Mouse (Mus musculus) CH12.LX (cell line): Measurements from ENCODE around the gene Gm17304. TPM values are rescaled to one million over a fixed set of nuclear protein-coding genes. Genes with fewer than 3 reads are reported as not detected.

Experiments
- DNase-seq: peaks from one replicate; pipeline ENCODE4 v3.0.0-alpha.2; 2013; ENCODE audit errors: extremely low read depth
- H3K27ac ChIP-seq: 2 replicates; pipeline ENCODE4 v1.5.1; 2012; ENCODE audit warnings: low read depth, mild to moderate bottlenecking, control low read depth, moderate library complexity; ENCODE audit not compliant: insufficient read depth
- H3K27me3 ChIP-seq: replicated peaks from 2 replicates; pipeline ENCODE3; 2012; ENCODE audit warnings: inconsistent platforms
- H3K36me3 ChIP-seq, 2 experiments: replicated peaks in 1 of 2; 2 replicates each; pipeline versions ENCODE3 to v1.6.1; 2012; ENCODE audit warnings: inconsistent platforms in 1 of 2, low read length in 1 of 2, mild to moderate bottlenecking in 1 of 2, mixed read lengths in 1 of 2, moderate library complexity in 1 of 2; ENCODE audit not compliant: control insufficient read depth in 1 of 2, insufficient read depth in 1 of 2
- H3K4me1 ChIP-seq, 2 experiments: 2 replicates each; pipeline ENCODE4 v1.6.1; 2012; ENCODE audit warnings: inconsistent platforms in 1 of 2, moderate library complexity in 1 of 2; ENCODE audit not compliant: insufficient read depth in 2 of 2, control insufficient read depth in 1 of 2
- H3K4me2 ChIP-seq: 2 replicates; pipeline ENCODE4 v1.6.1; 2012; ENCODE audit warnings: low read depth, mild to moderate bottlenecking, control low read depth; ENCODE audit not compliant: poor library complexity, insufficient read depth, severe bottlenecking
- H3K4me3 ChIP-seq, 3 experiments: fragments of 150-350 bp in 1 of 3; sonication (generic) in 1 of 3; replicated peaks in 1 of 3; 2 replicates each; pipeline versions ENCODE3 to v1.5.1; 2011 to 2012; ENCODE audit warnings: low read depth in 2 of 3, low read length in 2 of 3, mild to moderate bottlenecking in 2 of 3, moderate library complexity in 2 of 3, control low read depth in 1 of 3, improper control_type of control experiment in 1 of 3, inconsistent platforms in 1 of 3, mixed read lengths in 1 of 3; ENCODE audit not compliant: poor library complexity in 1 of 3
- H3K79me2 ChIP-seq: replicated peaks from 2 replicates; pipeline ENCODE4 v1.6.1; 2012; ENCODE audit warnings: mild to moderate bottlenecking, moderate library complexity; ENCODE audit not compliant: control insufficient read depth, poor library complexity, insufficient read depth, severe bottlenecking; ENCODE audit errors: extremely low read depth
- H3K9ac ChIP-seq: 2 replicates; pipeline ENCODE4 v1.6.1; 2012; ENCODE audit warnings: low read depth, mild to moderate bottlenecking, control low read depth, moderate library complexity; ENCODE audit not compliant: insufficient read depth
- H3K9me3 ChIP-seq: replicated peaks from 2 replicates; pipeline ENCODE3; 2012; ENCODE audit warnings: low read length, inconsistent platforms, mixed read lengths
- CHD1 ChIP-seq: IDR thresholded peaks from 2 replicates; pipeline ENCODE4 v1.6.1; 2012; ENCODE audit warnings: low read depth, low read length, improper control_type of control experiment, inconsistent platforms
- ELF1 ChIP-seq: IDR thresholded peaks from 2 replicates; pipeline ENCODE4 v1.6.1; 2014; ENCODE audit warnings: low read depth, mild to moderate bottlenecking, inconsistent platforms, low read length, improper control_type of control experiment
- EP300 ChIP-seq: IDR thresholded peaks from 2 replicates; pipeline ENCODE4 v1.6.1; 2011; ENCODE audit warnings: low read length, improper control_type of control experiment
- JUN ChIP-seq: IDR thresholded peaks from 2 replicates; pipeline ENCODE4 v1.6.1; 2011; ENCODE audit warnings: low read depth, mild to moderate bottlenecking, low read length, improper control_type of control experiment, moderate library complexity; ENCODE audit not compliant: insufficient read depth
- KAT2A ChIP-seq: IDR thresholded peaks from 2 replicates; pipeline ENCODE4 v1.6.1; 2012; ENCODE audit warnings: low read length, improper control_type of control experiment, inconsistent platforms; ENCODE audit not compliant: insufficient replicate concordance
- MAX ChIP-seq: IDR thresholded peaks from 2 replicates; pipeline ENCODE4 v1.6.1; 2011; ENCODE audit warnings: low read length, improper control_type of control experiment
- MAZ ChIP-seq: IDR thresholded peaks from 2 replicates; pipeline ENCODE4 v1.6.1; 2012; ENCODE audit warnings: low read depth, mild to moderate bottlenecking, inconsistent platforms, low read length, improper control_type of control experiment, moderate library complexity
- MEF2A ChIP-seq: IDR thresholded peaks from 2 replicates; pipeline ENCODE4 v1.6.1; 2014; ENCODE audit warnings: low read depth, mild to moderate bottlenecking, inconsistent platforms, low read length, improper control_type of control experiment, borderline replicate concordance
- MXI1 ChIP-seq: IDR thresholded peaks from 2 replicates; pipeline ENCODE4 v1.6.1; 2011; ENCODE audit warnings: mild to moderate bottlenecking, low read depth, low read length, improper control_type of control experiment
- MYC ChIP-seq: IDR thresholded peaks from 2 replicates; pipeline ENCODE4 v1.6.1; 2011; ENCODE audit warnings: low read depth, mild to moderate bottlenecking, improper control_type of control experiment, low read length
- NELFE ChIP-seq: IDR thresholded peaks from 2 replicates; pipeline ENCODE4 v1.6.1; 2011; ENCODE audit warnings: low read depth, low read length, improper control_type of control experiment
- RAD21 ChIP-seq: IDR thresholded peaks from 2 replicates; pipeline ENCODE4 v1.6.1; 2011; ENCODE audit warnings: low read depth, mild to moderate bottlenecking, low read length, improper control_type of control experiment, moderate library complexity
- SIN3A ChIP-seq: IDR thresholded peaks from 2 replicates; pipeline ENCODE4 v1.6.1; 2012; ENCODE audit warnings: low read length, improper control_type of control experiment, inconsistent platforms
- TCF12 ChIP-seq: IDR thresholded peaks from 2 replicates; pipeline ENCODE4 v1.6.1; 2014; ENCODE audit warnings: low read depth, mild to moderate bottlenecking, inconsistent platforms, low read length, improper control_type of control experiment
- USF2 ChIP-seq: conservative IDR thresholded peaks from 2 replicates; pipeline ENCODE4 v1.6.1; 2011; ENCODE audit warnings: low read depth, low read length, improper control_type of control experiment
- ZC3H11A ChIP-seq: IDR thresholded peaks from 2 replicates; pipeline ENCODE4 v1.6.1; 2012; ENCODE audit warnings: low read depth, mild to moderate bottlenecking, inconsistent platforms, low read length, improper control_type of control experiment
- ZKSCAN1 ChIP-seq: IDR thresholded peaks from 2 replicates; pipeline ENCODE4 v1.6.1; 2012; ENCODE audit warnings: low read depth, inconsistent platforms, low read length, improper control_type of control experiment, borderline replicate concordance
- ZMIZ1 ChIP-seq: IDR thresholded peaks from 2 replicates; pipeline ENCODE4 v1.6.1; 2012; ENCODE audit warnings: low read depth, mild to moderate bottlenecking, inconsistent platforms, low read length, improper control_type of control experiment
- ZNF384 ChIP-seq: IDR thresholded peaks from 2 replicates; pipeline ENCODE4 v1.6.1; 2012; ENCODE audit warnings: low read depth, low read length, improper control_type of control experiment, inconsistent platforms
- dilution Hi-C: fragments of 300-500 bp; cut with MboI; formaldehyde crosslinking; loops from 2 replicates; pipeline ENCODE4 v1.14.3; 2020; ENCODE audit warnings: low sequenced_read_pairs; ENCODE audit not compliant: extremely low pct_unique_long_range_greater_than_20kb, extremely low pct_ligation_motif_present
- in situ Hi-C: fragments of 300-500 bp; cut with MboI; formaldehyde crosslinking; loops from 3 replicates; pipeline ENCODE4 v1.14.3; 2019; ENCODE audit warnings: low sequenced_read_pairs, low pct_ligation_motif_present, low pct_unique_long_range_greater_than_20kb, mixed read lengths
- polyA plus RNA-seq: library from polyadenylated mRNA; unstranded; fragments of >175 nt; gene quantifications from 2 replicates; pipeline ENCODE4 v1.2.1, GENCODE M21; 2012; ENCODE audit warnings: low read depth; ENCODE audit not compliant: insufficient read length
- total RNA-seq, 2 experiments: library from RNA; depleted of rRNA; stranded (reverse); fragments of 300-350 nt in 1 of 2; fragments of >200 nt in 1 of 2; gene quantifications; 2 replicates each; pipeline ENCODE4 v1.2.3; 2012 to 2014

Gene Gm17304
- total and polyA plus RNA-seq, 3 experiments, result not detected

DNA sequence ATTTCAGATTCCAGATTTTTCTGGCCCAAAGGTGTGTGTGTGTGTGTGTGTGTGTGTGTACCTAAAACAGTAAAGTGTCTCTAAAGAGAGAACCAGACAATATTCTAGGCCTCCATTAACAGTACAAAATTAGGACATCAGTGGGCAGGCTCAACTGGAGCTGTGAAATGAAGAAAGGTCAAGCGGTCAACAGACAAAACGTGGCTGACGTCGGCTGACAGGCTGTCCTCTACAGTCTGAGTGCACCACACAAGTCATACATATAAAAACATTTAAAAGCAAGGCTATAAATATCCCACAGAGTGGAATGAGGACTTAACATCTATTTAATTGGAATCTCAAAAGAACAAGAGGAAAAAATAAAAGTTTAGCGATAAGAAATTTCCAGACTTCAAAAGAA is 1.8 kb upstream of the Gm17304 start:
- dilution Hi-C loops, result no loop called here
- H3K9me3 ChIP-seq, result no peaks in the 10 kb centered on the region
- no peak overlapping the region for H3K4me2 ChIP-seq
- H3K27me3 ChIP-seq, result no peaks in the 10 kb centered on the region
- H3K4me1 ChIP-seq, result no peaks in the 10 kb centered on the region
- no peak overlapping the region for H3K27ac ChIP-seq
- no peaks in the 10 kb centered on the region for H3K79me2 ChIP-seq
- H3K9ac ChIP-seq, result no peak overlapping the region
- peaks cover 2 to 42% of the 10 kb centered on the region in 2 experiments for H3K36me3 ChIP-seq
- in situ Hi-C loops, result no loop called here
- H3K4me3 ChIP-seq, result no peak overlapping the region
- no peak for DNase-seq
- no peak for TF ChIP-seq RAD21
- TF ChIP-seq ZKSCAN1, result no peak
- TF ChIP-seq MXI1, result no peak
- no peak for TF ChIP-seq MEF2A
- no peak for TF ChIP-seq ELF1
- TF ChIP-seq CHD1, result no peak
- no peak for TF ChIP-seq JUN
- TF ChIP-seq EP300, result no peak
- TF ChIP-seq ZNF384, result no peak
- TF ChIP-seq KAT2A, result no peak
- no peak for TF ChIP-seq MAZ
- no peak for TF ChIP-seq USF2

DNA sequence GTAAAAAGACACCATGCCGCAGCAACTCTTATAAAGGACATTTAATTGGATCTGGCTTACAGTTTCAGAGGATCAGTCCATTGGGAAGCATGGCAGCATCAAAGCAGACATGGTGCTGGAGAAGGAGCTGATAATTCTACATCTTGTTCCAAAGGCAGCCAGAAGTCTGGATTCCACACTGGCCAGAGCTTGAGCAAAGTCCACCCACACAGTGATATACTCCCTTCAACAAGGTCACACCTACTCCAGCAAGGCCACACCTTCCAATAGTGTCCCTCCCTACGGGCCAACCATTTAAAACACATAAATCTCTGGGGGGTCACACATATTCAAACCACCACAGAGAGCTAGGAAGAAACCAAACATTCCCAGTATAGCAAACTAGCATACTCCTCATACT is 3.3 kb downstream of the Gm17304 start:
- dilution Hi-C loops, result no loop called here

More for the DNA sequence above, 3.3 kb downstream of the Gm17304 start:
- Histone ChIP-seq H3K4me2 (no peak overlapping the region), H3K27ac (no peak overlapping the region), H3K79me2 (no peaks in the 10 kb centered on the region), H3K4me3 (no peak overlapping the region), H3K4me1 (no peaks in the 10 kb centered on the region), H3K27me3 (no peaks in the 10 kb centered on the region), H3K36me3 (peaks cover 2 to 57% of the 10 kb centered on the region in 2 experiments), H3K9ac (no peak overlapping the region), H3K9me3 (no peaks in the 10 kb centered on the region)
- TF ChIP-seq ZMIZ1 (no peak), SIN3A (no peak), NELFE (no peak), MEF2A (no peak), EP300 (no peak), ELF1 (no peak), MYC (no peak), MAX (no peak), ZC3H11A (no peak), TCF12 (no peak)
- in situ Hi-C loops, result no loop called here
- DNase-seq, result no peak
